Mouse (Mus musculus) small intestine, adult 2 months (tissue): ENCODE measurements at regions not wholly inside any gene's neighbourhood (a gene's known extent, or its start where the extent isn't known, plus 50 kb on each side); places are given as distances from the start of the nearest gene placed in this dataset.

Experiments
- CTCF ChIP-seq: fragments of 200-500 bp; IDR thresholded peaks from 2 replicates; pipeline ENCODE4 v1.5.1; 2012; ENCODE audit warnings: low read depth, mild to moderate bottlenecking, control low read depth, inconsistent platforms, low read length, moderate library complexity, mixed read lengths; ENCODE audit not compliant: insufficient replicate concordance, insufficient read length; ENCODE audit errors: extremely low read depth
- POLR2A ChIP-seq: fragments of 200-500 bp; IDR thresholded peaks from 2 replicates; pipeline ENCODE4 v1.6.1; 2012; ENCODE audit warnings: low read depth, mild to moderate bottlenecking, control low read depth, inconsistent platforms, low read length, moderate library complexity

GRCm38 (mm10) chr14:105416964-105417363, 158.6 kb downstream of the Ndfip2 start:
- TF ChIP-seq CTCF (no peak), POLR2A (no peak)
